Comparison of ENCODE assay signal across 8 mouse cellular contexts in genomic region chr5:24973228-24973627, GRCm38 (mm10).
DNase-seq lines count a peak whose midpoint lies in the region; ATAC-seq lines count a peak whose summit lies in the region.

No protein-coding gene starts in this region.

- H3K4me1 ChIP-seq in heart, embryonic 10.5 days = peaks cover 71% of the 10 kb centered on the region
- 0 out of 2 replicates have a peak, but pooled peaks cover 2% of the 10 kb centered on the region for H3K4me1 ChIP-seq in forebrain, embryonic 16.5 days (replicated peaks; ENCODE audit: control insufficient read depth, insufficient read depth, low read length)

- no peak for ATAC-seq in forebrain, embryonic 16.5 days

- no peak overlapping the region for H3K4me3 ChIP-seq in heart, embryonic 10.5 days
- no peak overlapping the region for H3K4me3 ChIP-seq in forebrain, embryonic 16.5 days (replicated peaks; ENCODE audit: low read length)

- H3K9ac ChIP-seq in forebrain, embryonic 16.5 days (replicated peaks; ENCODE audit: low read depth, low read length) = no peak overlapping the region

- H3K4me2 ChIP-seq in forebrain, embryonic 16.5 days (ENCODE audit: low read length) = no peak overlapping the region

- peak overlapping the region; percentile 31; the same call in 1 of the 2 replicates for H3K27ac ChIP-seq in heart, embryonic 10.5 days
- H3K27ac ChIP-seq in forebrain, embryonic 16.5 days (ENCODE audit: low read length) = no peak overlapping the region

- no peaks in the 10 kb centered on the region for H3K9me3 ChIP-seq in heart, embryonic 10.5 days
- H3K9me3 ChIP-seq in forebrain, embryonic 16.5 days (ENCODE audit: control insufficient read depth, low read length) = no peaks in the 10 kb centered on the region

- no peaks in the 10 kb centered on the region for H3K27me3 ChIP-seq in heart, embryonic 10.5 days (ENCODE audit: insufficient read depth, poor library complexity, severe bottlenecking)
- H3K27me3 ChIP-seq in forebrain, embryonic 16.5 days (replicated peaks; ENCODE audit: control insufficient read depth, insufficient read depth, low read length) = no peaks in the 10 kb centered on the region

- no peaks in the 10 kb centered on the region for H3K36me3 ChIP-seq in heart, embryonic 10.5 days
- no peaks in the 10 kb centered on the region for H3K36me3 ChIP-seq in forebrain, embryonic 16.5 days (ENCODE audit: control insufficient read depth, insufficient read depth)

- WGBS in heart, embryonic 10.5 days = 65% methylated on average over 13 of the region's 13 CpGs
- WGBS in forebrain, embryonic 16.5 days = 73% methylated on average over 13 of the region's 13 CpGs

- DNase-seq in 3T3-L1 (ENCODE audit: low read depth, low spot score) = peak; percentile 16
- DNase-seq in CD8-positive naive resting alpha-beta T cell, adult 2 months (ENCODE audit: low read depth in 2 of 2, low spot score in 2 of 2) = peak; percentile 8 to 20
- DNase-seq in heart, embryonic 10.5 days (ENCODE audit: low spot score) = no peak
- DNase-seq in kidney, postnatal 36 days = peak; percentile 53 to 69
- DNase-seq in spleen, postnatal 36 days (ENCODE audit: low spot score in 2 of 2) = peak; percentile 36 to 59
- no peak for DNase-seq in retina, postnatal 1 day
- DNase-seq in left cerebral cortex, adult 8-10 months (ENCODE audit: low spot score in 2 of 2) = no peak

Comparison
In these comparisons a context has a peak if more than half of its experiments do, and no peak if none do; other contexts are left out.
1. DNase-seq: peak in 3T3-L1 (single experiment), CD8-positive naive resting alpha-beta T cell, adult 2 months (2 of 2), kidney, postnatal 36 days (2 of 2) and spleen, postnatal 36 days (2 of 2); none in heart, embryonic 10.5 days (single experiment), retina, postnatal 1 day (single experiment) and left cerebral cortex, adult 8-10 months (0 of 2).